Mouse (Mus musculus) stomach, postnatal 0 days (tissue): ENCODE measurements around the gene Cnnm4. TPM values are rescaled to one million over a fixed set of nuclear protein-coding genes. Genes with fewer than 3 reads are reported as not detected.

ENCODE experiments used
- ATAC-seq: fragments of 200-750 bp; cut with Nextera tagmentation; 2 replicates; pipeline ENCODE4 v1.8.0; 2017; ENCODE audit not compliant: low FRiP score, low TSS enrichment
- DNase-seq: peaks from one replicate; pipeline ENCODE4 v3.0.0-alpha.2; 2016; ENCODE audit warnings: low spot score
- H3K27ac ChIP-seq: fragments of 300-500 bp; sonication (generic); replicated peaks from 2 replicates; pipeline ENCODE4 v1.5.1; 2014; ENCODE audit warnings: mild to moderate bottlenecking, control low read depth
- H3K27me3 ChIP-seq: fragments of 300-500 bp; sonication (generic); 2 replicates; pipeline ENCODE4 v1.6.1; 2014; ENCODE audit warnings: low read length; ENCODE audit not compliant: control insufficient read depth, insufficient read depth
- H3K36me3 ChIP-seq: fragments of 300-500 bp; sonication (generic); 2 replicates; pipeline ENCODE4 v1.6.1; 2014; ENCODE audit warnings: low read length, mixed read lengths; ENCODE audit not compliant: control insufficient read depth, insufficient read depth
- H3K4me1 ChIP-seq: fragments of 300-500 bp; sonication (generic); replicated peaks from 2 replicates; pipeline ENCODE4 v1.6.1; 2014; ENCODE audit warnings: antibody characterized with exemption; ENCODE audit not compliant: control insufficient read depth, insufficient read depth
- H3K4me2 ChIP-seq: fragments of 300-500 bp; sonication (generic); replicated peaks from 2 replicates; pipeline ENCODE4 v1.6.1; 2014; ENCODE audit warnings: low read depth, mild to moderate bottlenecking, control low read depth, moderate library complexity
- H3K4me3 ChIP-seq: fragments of 300-500 bp; sonication (generic); 2 replicates; pipeline ENCODE4 v1.5.1; 2014; ENCODE audit warnings: low read depth, low read length, control low read depth
- H3K9ac ChIP-seq: fragments of 300-500 bp; sonication (generic); 2 replicates; pipeline ENCODE4 v1.6.1; 2014; ENCODE audit warnings: mild to moderate bottlenecking, low read length, control low read depth, mixed read lengths
- H3K9me3 ChIP-seq: fragments of 300-500 bp; sonication (generic); 2 replicates; pipeline ENCODE4 v1.6.1; 2016; ENCODE audit warnings: low read length; ENCODE audit not compliant: control insufficient read depth
- CTCF ChIP-seq: IDR thresholded peaks from 2 replicates; pipeline ENCODE4 v1.5.1; 2016; ENCODE audit warnings: antibody characterized with exemption, low read depth, mild to moderate bottlenecking, moderate library complexity
- EP300 ChIP-seq: optimal IDR thresholded peaks from 2 replicates; pipeline ENCODE3; 2016; ENCODE audit warnings: antibody characterized with exemption
- WGBS: fragments of 180-500 bp; shearing (Covaris S2); extraction: QIAGEN DNeasy Blood & Tissue Kit; methylation state at CpG from one replicate; pipeline ENCODE4 v1.1.7; 2014; 5-methylcytosine and 5-hydroxymethylcytosine counted together
- polyA plus RNA-seq: library from polyadenylated mRNA; unstranded; fragments of >200 nt; fragmentation: Nextera tagmentation; extraction: Ambion mirVana; gene quantifications from 2 replicates; pipeline ENCODE4 v1.2.1, GENCODE M21; 2015

Cnnm4 gene
- polyA plus RNA-seq, 1 experiment from 2014 or later: 18.2 TPM

GRCm38 (mm10) chr1:36454055-36454815 lies 17.2 kb upstream of the Cnnm4 start:
- H3K4me3 ChIP-seq: no peak overlapping the region
- no peaks in the 10 kb centered on the region for H3K27me3 ChIP-seq
- no peaks in the 10 kb centered on the region for H3K9me3 ChIP-seq
- no peak overlapping the region for H3K9ac ChIP-seq
- TF ChIP-seq EP300: no peak
- peak; percentile 45 for TF ChIP-seq CTCF
- WGBS: 79% methylated on average over 6 of the region's 6 CpGs
- H3K4me1 ChIP-seq: no peaks in the 10 kb centered on the region
- no peak overlapping the region for H3K27ac ChIP-seq
- ATAC-seq (no peak), DNase-seq (no peak)
- no peaks in the 10 kb centered on the region for H3K36me3 ChIP-seq
- H3K4me2 ChIP-seq: no peak overlapping the region

- Histone ChIP-seq H3K27me3 (no peaks in the 10 kb centered on the region), H3K36me3 (no peaks in the 10 kb centered on the region), H3K4me1 (no peaks in the 10 kb centered on the region), H3K9ac (no peak overlapping the region), H3K4me3 (no peak overlapping the region), H3K9me3 (no peaks in the 10 kb centered on the region), H3K4me2 (no peak overlapping the region), H3K27ac (0 out of 2 replicates have a peak overlapping the region, but pooled peaks have one; percentile 30)
- TF ChIP-seq CTCF (no peak), EP300 (no peak)
- DNase-seq (no peak), ATAC-seq (peak; percentile 56; the same call in 1 of the 2 replicates)
- WGBS: 12% methylated on average over 7 of the region's 7 CpGs
These were observed 13.9 kb upstream of the Cnnm4 start for GRCm38 (mm10) chr1:36457388-36458014.

- no peak for DNase-seq
- Histone ChIP-seq H3K36me3 (no peaks in the 10 kb centered on the region), H3K9me3 (no peaks in the 10 kb centered on the region), H3K27me3 (no peaks in the 10 kb centered on the region), H3K27ac (no peak overlapping the region), H3K4me1 (no peaks in the 10 kb centered on the region), H3K4me3 (no peak overlapping the region), H3K9ac (no peak overlapping the region), H3K4me2 (no peak overlapping the region)
- WGBS: 69% methylated on average over 5 of the region's 5 CpGs
- ATAC-seq: no peak
- TF ChIP-seq EP300: no peak
These were observed 13.3 kb upstream of the Cnnm4 start for GRCm38 (mm10) chr1:36458169-36458568.

GRCm38 (mm10) chr1:36461829-36462228 lies 9.6 kb upstream of the Cnnm4 start:
- Histone ChIP-seq H3K36me3 (no peaks in the 10 kb centered on the region), H3K9ac (no peak overlapping the region), H3K9me3 (no peaks in the 10 kb centered on the region), H3K4me1 (no peaks in the 10 kb centered on the region), H3K4me3 (no peak overlapping the region), H3K4me2 (no peak overlapping the region), H3K27ac (no peak overlapping the region), H3K27me3 (no peaks in the 10 kb centered on the region)
- no peak for TF ChIP-seq CTCF
- no peak for TF ChIP-seq EP300
- ATAC-seq (no peak), DNase-seq (no peak)
- WGBS: 27% methylated on average over 2 of the region's 2 CpGs

- no peak for TF ChIP-seq CTCF
- no peak for TF ChIP-seq EP300
- WGBS: 25% methylated on average over 4 of the region's 4 CpGs
These were observed 5.7 kb upstream of the Cnnm4 start for GRCm38 (mm10) chr1:36465641-36466160.

GRCm38 (mm10) chr1:36467446-36467845 lies 4.0 kb upstream of the Cnnm4 start:
- no peaks in the 10 kb centered on the region for H3K9me3 ChIP-seq
- H3K4me1 ChIP-seq: peaks cover 4% of the 10 kb centered on the region; the same call in 1 of the 2 replicates
- TF ChIP-seq EP300 (no peak), CTCF (no peak)
- ATAC-seq (no peak), DNase-seq (no peak)
- no peak overlapping the region for H3K4me3 ChIP-seq
- no peaks in the 10 kb centered on the region for H3K36me3 ChIP-seq
- no peaks in the 10 kb centered on the region for H3K27me3 ChIP-seq
- 56% methylated on average over 5 of the region's 5 CpGs for WGBS
- H3K4me2 ChIP-seq: no peak overlapping the region
- H3K9ac ChIP-seq: no peak overlapping the region
- no peak overlapping the region for H3K27ac ChIP-seq

More at GRCm38 (mm10) chr1:36465641-36466160, 5.7 kb upstream of the Cnnm4 start:
- Histone ChIP-seq H3K27ac (no peak overlapping the region), H3K9me3 (no peaks in the 10 kb centered on the region), H3K4me1 (no peaks in the 10 kb centered on the region), H3K36me3 (no peaks in the 10 kb centered on the region), H3K4me3 (no peak overlapping the region), H3K27me3 (no peaks in the 10 kb centered on the region), H3K9ac (no peak overlapping the region), H3K4me2 (no peak overlapping the region)
- DNase-seq (no peak), ATAC-seq (peak; percentile 57; the same call in 1 of the 2 replicates)
